Mouse (Mus musculus): ENCODE results near the gene Pard3b.

Pard3b gene

GRCm38 (mm10) chr1:61967807-61968206 is 329.2 kb downstream of the Pard3b start:
- no peaks in the 10 kb centered on the region for H3K9me3 ChIP-seq (ENCODE audit: low read length)
- H3K4me1 ChIP-seq (replicated peaks; ENCODE audit: low read depth, low read length), result no peaks in the 10 kb centered on the region
- no peaks in the 10 kb centered on the region for H3K36me3 ChIP-seq (ENCODE audit: insufficient read depth, low read length)
- H3K27me3 ChIP-seq (ENCODE audit: insufficient read depth, low read length), result no peaks in the 10 kb centered on the region
- TF ChIP-seq NANOG (IDR thresholded peaks at IDR 0.05; ENCODE audit: borderline replicate concordance, low read length) (no peak), POU5F1 (IDR thresholded peaks at IDR 0.05; ENCODE audit: borderline replicate concordance, low read length) (no peak), CTCF (conservative IDR thresholded peaks at IDR 0.05; ENCODE audit: low read length) (no peak)
- H3K4me3 ChIP-seq (replicated peaks; ENCODE audit: low read length), result no peak overlapping the region

GRCm38 (mm10) chr1:61997711-61998110 is 359.1 kb downstream of the Pard3b start:
- H3K4me3 ChIP-seq (replicated peaks; ENCODE audit: low read length), result no peak overlapping the region
- H3K27me3 ChIP-seq (ENCODE audit: insufficient read depth, low read length), result no peaks in the 10 kb centered on the region
- H3K36me3 ChIP-seq (ENCODE audit: insufficient read depth, low read length), result no peaks in the 10 kb centered on the region
- H3K9me3 ChIP-seq (ENCODE audit: low read length), result no peaks in the 10 kb centered on the region
- TF ChIP-seq CTCF (conservative IDR thresholded peaks at IDR 0.05; ENCODE audit: low read length) (no peak), POU5F1 (IDR thresholded peaks at IDR 0.05; ENCODE audit: borderline replicate concordance, low read length) (no peak), NANOG (IDR thresholded peaks at IDR 0.05; ENCODE audit: borderline replicate concordance, low read length) (no peak)
- H3K4me1 ChIP-seq (replicated peaks; ENCODE audit: low read depth, low read length), result no peaks in the 10 kb centered on the region

GRCm38 (mm10) chr1:62008811-62009210 is 370.2 kb downstream of the Pard3b start:
- TF ChIP-seq POU5F1 (IDR thresholded peaks at IDR 0.05; ENCODE audit: borderline replicate concordance, low read length), result no peak
- TF ChIP-seq CTCF (conservative IDR thresholded peaks at IDR 0.05; ENCODE audit: low read length), result no peak
- Histone ChIP-seq H3K4me1 (replicated peaks; ENCODE audit: low read depth, low read length) (no peaks in the 10 kb centered on the region), H3K36me3 (ENCODE audit: insufficient read depth, low read length) (no peaks in the 10 kb centered on the region)

GRCm38 (mm10) chr1:62011712-62012111 is 373.1 kb downstream of the Pard3b start:
- Histone ChIP-seq H3K9me3 (ENCODE audit: low read length) (no peaks in the 10 kb centered on the region), H3K36me3 (ENCODE audit: insufficient read depth, low read length) (no peaks in the 10 kb centered on the region), H3K27me3 (ENCODE audit: insufficient read depth, low read length) (no peaks in the 10 kb centered on the region), H3K4me1 (replicated peaks; ENCODE audit: low read depth, low read length) (no peaks in the 10 kb centered on the region), H3K4me3 (replicated peaks; ENCODE audit: low read length) (no peak overlapping the region)
- TF ChIP-seq CTCF (conservative IDR thresholded peaks at IDR 0.05; ENCODE audit: low read length) (no peak), NANOG (IDR thresholded peaks at IDR 0.05; ENCODE audit: borderline replicate concordance, low read length) (no peak)

More at GRCm38 (mm10) chr1:62008811-62009210, 370.2 kb downstream of the Pard3b start:
- no peak overlapping the region for H3K4me3 ChIP-seq (replicated peaks; ENCODE audit: low read length)
- no peaks in the 10 kb centered on the region for H3K9me3 ChIP-seq (ENCODE audit: low read length)
- no peaks in the 10 kb centered on the region for H3K27me3 ChIP-seq (ENCODE audit: insufficient read depth, low read length)

GRCm38 (mm10) chr1:62016536-62017300 is 378.1 kb downstream of the Pard3b start:
- no peaks in the 10 kb centered on the region for H3K36me3 ChIP-seq (ENCODE audit: insufficient read depth, low read length)
- TF ChIP-seq POU5F1 (IDR thresholded peaks at IDR 0.05; ENCODE audit: borderline replicate concordance, low read length) (no peak), CTCF (conservative IDR thresholded peaks at IDR 0.05; ENCODE audit: low read length) (no peak), NANOG (IDR thresholded peaks at IDR 0.05; ENCODE audit: borderline replicate concordance, low read length) (no peak)
- H3K27me3 ChIP-seq (ENCODE audit: insufficient read depth, low read length), result no peaks in the 10 kb centered on the region
- H3K9me3 ChIP-seq (ENCODE audit: low read length), result no peaks in the 10 kb centered on the region
- H3K4me1 ChIP-seq (replicated peaks; ENCODE audit: low read depth, low read length), result no peaks in the 10 kb centered on the region
- H3K4me3 ChIP-seq (replicated peaks; ENCODE audit: low read length), result no peak overlapping the region

GRCm38 (mm10) chr1:62018276-62018675 is 379.7 kb downstream of the Pard3b start:
- Histone ChIP-seq H3K36me3 (ENCODE audit: insufficient read depth, low read length) (no peaks in the 10 kb centered on the region), H3K9me3 (ENCODE audit: low read length) (no peaks in the 10 kb centered on the region), H3K4me3 (replicated peaks; ENCODE audit: low read length) (no peak overlapping the region), H3K27me3 (ENCODE audit: insufficient read depth, low read length) (no peaks in the 10 kb centered on the region), H3K4me1 (replicated peaks; ENCODE audit: low read depth, low read length) (no peaks in the 10 kb centered on the region)
- TF ChIP-seq CTCF (conservative IDR thresholded peaks at IDR 0.05; ENCODE audit: low read length) (no peak), POU5F1 (IDR thresholded peaks at IDR 0.05; ENCODE audit: borderline replicate concordance, low read length) (no peak), NANOG (IDR thresholded peaks at IDR 0.05; ENCODE audit: borderline replicate concordance, low read length) (no peak)

- TF ChIP-seq POU5F1 (IDR thresholded peaks at IDR 0.05; ENCODE audit: borderline replicate concordance, low read length), result no peak
- no peak for TF ChIP-seq NANOG (IDR thresholded peaks at IDR 0.05; ENCODE audit: borderline replicate concordance, low read length)
- TF ChIP-seq CTCF (conservative IDR thresholded peaks at IDR 0.05; ENCODE audit: low read length), result no peak
- no peaks in the 10 kb centered on the region for H3K9me3 ChIP-seq (ENCODE audit: low read length)
- H3K4me1 ChIP-seq (replicated peaks; ENCODE audit: low read depth, low read length), result no peaks in the 10 kb centered on the region
- H3K4me3 ChIP-seq (replicated peaks; ENCODE audit: low read length), result no peak overlapping the region
- H3K36me3 ChIP-seq (ENCODE audit: insufficient read depth, low read length), result no peaks in the 10 kb centered on the region
- H3K27me3 ChIP-seq (ENCODE audit: insufficient read depth, low read length), result no peaks in the 10 kb centered on the region
Observed at GRCm38 (mm10) chr1:62019743-62020142, 381.1 kb downstream of the Pard3b start.

- Histone ChIP-seq H3K36me3 (ENCODE audit: insufficient read depth, low read length) (no peaks in the 10 kb centered on the region), H3K4me3 (replicated peaks; ENCODE audit: low read length) (no peak overlapping the region)
Observed at GRCm38 (mm10) chr1:62041718-62042117, 403.1 kb downstream of the Pard3b start.

GRCm38 (mm10) chr1:62048592-62048991 is 410.0 kb downstream of the Pard3b start:
- TF ChIP-seq CTCF (conservative IDR thresholded peaks at IDR 0.05; ENCODE audit: low read length), result no peak
- no peak for TF ChIP-seq POU5F1 (IDR thresholded peaks at IDR 0.05; ENCODE audit: borderline replicate concordance, low read length)
- TF ChIP-seq NANOG (IDR thresholded peaks at IDR 0.05; ENCODE audit: borderline replicate concordance, low read length), result no peak

More at GRCm38 (mm10) chr1:62041718-62042117, 403.1 kb downstream of the Pard3b start:
- Histone ChIP-seq H3K9me3 (ENCODE audit: low read length) (no peaks in the 10 kb centered on the region), H3K4me1 (replicated peaks; ENCODE audit: low read depth, low read length) (no peaks in the 10 kb centered on the region), H3K27me3 (ENCODE audit: insufficient read depth, low read length) (no peaks in the 10 kb centered on the region)
- TF ChIP-seq CTCF (conservative IDR thresholded peaks at IDR 0.05; ENCODE audit: low read length) (no peak), POU5F1 (IDR thresholded peaks at IDR 0.05; ENCODE audit: borderline replicate concordance, low read length) (no peak)

More at GRCm38 (mm10) chr1:62048592-62048991, 410.0 kb downstream of the Pard3b start:
- Histone ChIP-seq H3K9me3 (ENCODE audit: low read length) (no peaks in the 10 kb centered on the region), H3K4me3 (replicated peaks; ENCODE audit: low read length) (no peak overlapping the region), H3K4me1 (replicated peaks; ENCODE audit: low read depth, low read length) (peaks cover 5% of the 10 kb centered on the region; the same call in 1 of the 2 replicates), H3K27me3 (ENCODE audit: insufficient read depth, low read length) (no peaks in the 10 kb centered on the region), H3K36me3 (ENCODE audit: insufficient read depth, low read length) (no peaks in the 10 kb centered on the region)
